Comparison of ENCODE assay signal across 8 mouse cellular contexts in genomic region chr9:103563864-103564610, GRCm38 (mm10).
DNase-seq lines count a peak whose midpoint lies in the region; ATAC-seq and TF ChIP-seq lines count a peak whose summit lies in the region.

No protein-coding gene starts in this region.

- 33% methylated on average over 10 of the region's 10 CpGs for WGBS in hindbrain, embryonic 11.5 days
- 40% methylated on average over 10 of the region's 10 CpGs for WGBS in limb, embryonic 12.5 days
- WGBS in neural tube, embryonic 14.5 days = 24% methylated on average over 10 of the region's 10 CpGs

- H3K4me1 ChIP-seq in hindbrain, embryonic 11.5 days (replicated peaks; ENCODE audit: control insufficient read depth, insufficient read depth, low read length) = peaks cover 10% of the 10 kb centered on the region; the same call in 1 of the 2 replicates
- peaks cover 17% of the 10 kb centered on the region for H3K4me1 ChIP-seq in limb, embryonic 12.5 days (replicated peaks)
- peaks cover 19% of the 10 kb centered on the region; the same call in 1 of the 2 replicates for H3K4me1 ChIP-seq in neural tube, embryonic 14.5 days (ENCODE audit: control insufficient read depth, insufficient read depth, low read length)

- peak; percentile 92 for TF ChIP-seq CTCF in layer of hippocampus, adult 2 months (conservative IDR thresholded peaks at IDR 0.05)

- no peaks in the 10 kb centered on the region for H3K9me3 ChIP-seq in hindbrain, embryonic 11.5 days (ENCODE audit: control insufficient read depth, low read length)
- H3K9me3 ChIP-seq in limb, embryonic 12.5 days = no peaks in the 10 kb centered on the region
- H3K9me3 ChIP-seq in neural tube, embryonic 14.5 days (ENCODE audit: control insufficient read depth, low read length) = no peaks in the 10 kb centered on the region

- no peaks in the 10 kb centered on the region for H3K27me3 ChIP-seq in hindbrain, embryonic 11.5 days (ENCODE audit: control insufficient read depth, insufficient read depth, low read length)
- H3K27me3 ChIP-seq in limb, embryonic 12.5 days = no peaks in the 10 kb centered on the region
- H3K27me3 ChIP-seq in neural tube, embryonic 14.5 days (ENCODE audit: control insufficient read depth, insufficient read depth, low read length) = no peaks in the 10 kb centered on the region

- ATAC-seq in hindbrain, embryonic 11.5 days (ENCODE audit: low FRiP score) = peak; percentile 84
- no peak for ATAC-seq in limb, embryonic 12.5 days (ENCODE audit: insufficient number of reproducible peaks, insufficient read depth, low FRiP score, low TSS enrichment, low read depth)
- peak; percentile 29; the same call in 1 of the 2 replicates for ATAC-seq in neural tube, embryonic 14.5 days (ENCODE audit: low read depth)

- H3K4me2 ChIP-seq in hindbrain, embryonic 11.5 days (replicated peaks; ENCODE audit: low read depth, low read length) = no peak overlapping the region
- no peak overlapping the region for H3K4me2 ChIP-seq in limb, embryonic 12.5 days
- no peak overlapping the region for H3K4me2 ChIP-seq in neural tube, embryonic 14.5 days (ENCODE audit: low read depth, low read length)

- peak overlapping the region; percentile 75; the same call in 1 of the 2 replicates for H3K27ac ChIP-seq in layer of hippocampus, adult 2 months
- peak overlapping the region; percentile 31; the same call in 1 of the 2 replicates for H3K27ac ChIP-seq in hindbrain, embryonic 11.5 days (ENCODE audit: low read depth, low read length)
- H3K27ac ChIP-seq in limb, embryonic 12.5 days = 0 out of 2 replicates have a peak overlapping the region, but pooled peaks have one; percentile 4
- no peak overlapping the region for H3K27ac ChIP-seq in neural tube, embryonic 14.5 days (ENCODE audit: low read depth, low read length)

- H3K4me3 ChIP-seq in layer of hippocampus, adult 2 months = no peak overlapping the region
- H3K4me3 ChIP-seq in hindbrain, embryonic 11.5 days (ENCODE audit: low read depth, low read length) = no peak overlapping the region
- H3K4me3 ChIP-seq in limb, embryonic 12.5 days (replicated peaks) = no peak overlapping the region
- no peak overlapping the region for H3K4me3 ChIP-seq in neural tube, embryonic 14.5 days (ENCODE audit: low read depth, low read length)

- no peaks in the 10 kb centered on the region for H3K36me3 ChIP-seq in hindbrain, embryonic 11.5 days (ENCODE audit: control insufficient read depth, insufficient read depth, low read length)
- H3K36me3 ChIP-seq in limb, embryonic 12.5 days = no peaks in the 10 kb centered on the region
- no peaks in the 10 kb centered on the region for H3K36me3 ChIP-seq in neural tube, embryonic 14.5 days (ENCODE audit: control insufficient read depth, insufficient read depth, low read length)

- no peak overlapping the region for H3K9ac ChIP-seq in hindbrain, embryonic 11.5 days (ENCODE audit: low read depth, low read length)
- H3K9ac ChIP-seq in limb, embryonic 12.5 days (replicated peaks) = no peak overlapping the region
- H3K9ac ChIP-seq in neural tube, embryonic 14.5 days (replicated peaks; ENCODE audit: low read depth, low read length) = no peak overlapping the region

- DNase-seq in layer of hippocampus, adult 2 months (ENCODE audit: low spot score in 2 of 2) = peak in 1 of 2 experiments; percentile 46
- DNase-seq in layer of hippocampus, postnatal 14 days (ENCODE audit: low spot score in 2 of 2) = no peak
- DNase-seq in Muller cell, postnatal 12 days (ENCODE audit: inconsistent ontology term) = peak; percentile 79
- peak; percentile 83 for DNase-seq in cerebellum, adult 9-10 months
- DNase-seq in hindbrain, embryonic 11.5 days (ENCODE audit: low spot score) = peak; percentile 79
- no peak for DNase-seq in c-Kit-positive CD71-positive TER-119-positive erythroid progenitor cells, embryonic 14.5 days (ENCODE audit: low spot score)

Comparison
In these comparisons a context has a peak if more than half of its experiments do, and no peak if none do; other contexts are left out.
1. DNase-seq: peak in Muller cell, postnatal 12 days (single experiment), cerebellum, adult 9-10 months (single experiment) and hindbrain, embryonic 11.5 days (single experiment); none in layer of hippocampus, postnatal 14 days (0 of 2) and c-Kit-positive CD71-positive TER-119-positive erythroid progenitor cells, embryonic 14.5 days (single experiment).